Mouse (Mus musculus) embryonic stem cell, embryonic (primary cell): ENCODE data around the gene Grifin.

Experiments used
- CTCF ChIA-PET, 4 experiments: fragments of 300-600 bp in 2 of 4; fragments of 350-600 bp in 2 of 4; sonication (Branson Sonifier 250); formaldehyde crosslinking; loops; one replicate each; lab custom pipeline; 2022; ENCODE audit warnings: inconsistent platforms in 2 of 4; lab: Charles Lee
- POLR2A ChIA-PET, 4 experiments: fragments of 300-600 bp in 2 of 4; fragments of 350-600 bp in 2 of 4; sonication (Branson Sonifier 250); formaldehyde crosslinking; loops; one replicate each; lab custom pipeline; 2022; ENCODE audit warnings: antibody characterized with exemption in 4 of 4, inconsistent platforms in 1 of 4; lab: Charles Lee

Grifin gene

GRCm38 (mm10) chr5:140540106-140540505 is 24.8 kb downstream of the Grifin start:
- ChIA-PET CTCF (interaction anchor here (0.5 to 2.0 kb wide), 80 partner anchors 9 to 457 kb away, joined by 3 to 22 read pairs (median 4); partner anchors contain the start of genes Lfng (in 2 of the 4), Brat1 (in 1 of the 4), Chst12 (in 1 of the 4) and Grifin (in 1 of the 4)), POLR2A (interaction anchor here in 2 of 4 experiments (0.6 to 1.6 kb wide), 7 partner anchors 27 to 209 kb away, joined by 3 to 6 read pairs (median 3); partner anchors contain the start of gene Eif3b (in 1 of the 2))

- ChIA-PET CTCF (interaction anchor here in 2 of 4 experiments (0.6 to 1.5 kb wide), 6 partner anchors 12 to 213 kb away, joined by 3 to 4 read pairs (median 3); no protein-coding TSS in a partner anchor), POLR2A (interaction anchor here in 1 of 4 experiments (1.0 kb wide), 1 partner anchor 29 kb away, joined by 3 read pairs; no protein-coding TSS in a partner anchor)
These were observed 26.7 kb downstream of the Grifin start for GRCm38 (mm10) chr5:140538111-140538683.

GRCm38 (mm10) chr5:140526754-140527153 is 38.1 kb downstream of the Grifin start:
- POLR2A ChIA-PET, result interaction anchor here in 1 of 4 experiments (1.6 kb wide), 1 partner anchor 8 kb away, joined by 4 read pairs; no protein-coding TSS in a partner anchor
- CTCF ChIA-PET, result interaction anchor here in 2 of 4 experiments (1.1 to 2.1 kb wide), 3 partner anchors 10 to 93 kb away, joined by 3 to 13 read pairs (median 4); no protein-coding TSS in a partner anchor

GRCm38 (mm10) chr5:140521196-140521595 is 43.7 kb downstream of the Grifin start:
- POLR2A ChIA-PET, result interaction anchor here in 1 of 4 experiments (0.6 to 1.0 kb wide), 2 partner anchors 40 to 184 kb away, joined by 3 read pairs; no protein-coding TSS in a partner anchor
- CTCF ChIA-PET, result interaction anchor here in 3 of 4 experiments (0.6 to 0.9 kb wide), 3 partner anchors 16 to 213 kb away, joined by 3 read pairs; partner anchors contain the start of gene Chst12 (in 1 of the 3)

- CTCF ChIA-PET, result interaction anchor here in 1 of 4 experiments (0.6 kb wide), 1 partner anchor 101 kb away, joined by 5 read pairs; no protein-coding TSS in a partner anchor
- POLR2A ChIA-PET, result interaction anchor here in 2 of 4 experiments (1.2 to 2.8 kb wide), 3 partner anchors 8 to 10 kb away, joined by 4 to 8 read pairs (median 4); no protein-coding TSS in a partner anchor
These were observed 47.0 kb downstream of the Grifin start for GRCm38 (mm10) chr5:140517921-140518230.

- ChIA-PET POLR2A (interaction anchor here in 2 of 4 experiments (1.5 to 2.8 kb wide), 2 partner anchors 8 to 12 kb away, joined by 4 to 8 read pairs; partner anchors contain the start of gene Chst12 (in 1 of the 2)), CTCF (interaction anchor here in 1 of 4 experiments (0.6 kb wide), 2 partner anchors 33 to 101 kb away, joined by 5 read pairs; no protein-coding TSS in a partner anchor)
These were observed 47.5 kb downstream of the Grifin start for GRCm38 (mm10) chr5:140517159-140517920.

GRCm38 (mm10) chr5:140514799-140515486 is 49.9 kb downstream of the Grifin start:
- CTCF ChIA-PET, result interaction anchor here in 3 of 4 experiments (0.6 to 1.2 kb wide), 5 partner anchors 12 to 355 kb away, joined by 3 to 4 read pairs (median 3); no protein-coding TSS in a partner anchor

GRCm38 (mm10) chr5:140513921-140514320 is 51.0 kb downstream of the Grifin start:
- ChIA-PET CTCF (interaction anchor here in 2 of 4 experiments (0.6 kb wide), 2 partner anchors 11 to 354 kb away, joined by 3 to 4 read pairs; no protein-coding TSS in a partner anchor), POLR2A (interaction anchor here in 3 of 4 experiments (0.6 to 1.9 kb wide), 4 partner anchors 9 to 108 kb away, joined by 3 to 6 read pairs (median 4); partner anchors contain the start of genes Chst12 (in 1 of the 3) and Eif3b (in 1 of the 3))

More at GRCm38 (mm10) chr5:140514799-140515486, 49.9 kb downstream of the Grifin start:
- POLR2A ChIA-PET, result interaction anchor here in 3 of 4 experiments (1.0 to 1.9 kb wide), 5 partner anchors 10 to 96 kb away, joined by 3 to 6 read pairs (median 4); partner anchors contain the start of genes Chst12 (in 3 of the 3) and Eif3b (in 1 of the 3)
